Mouse (Mus musculus) myocyte (in vitro differentiated cells): Measurements from ENCODE around the gene Atxn3.

Experiments used
- CEBPB ChIP-seq: IDR thresholded peaks from 2 replicates; pipeline ENCODE4 v1.6.1; 2011; ENCODE audit warnings: mild to moderate bottlenecking, moderate library complexity; ENCODE audit not compliant: poor library complexity, insufficient read depth, severe bottlenecking
- E2F4 ChIP-seq: IDR thresholded peaks from one replicate; pipeline ENCODE4 v1.6.1; 2011; ENCODE audit warnings: mild to moderate bottlenecking, control low read depth, moderate library complexity; ENCODE audit not compliant: insufficient read depth
- MAX ChIP-seq: IDR thresholded peaks from one replicate; pipeline ENCODE4 v1.6.1; 2011; ENCODE audit warnings: low read depth, mild to moderate bottlenecking, control low read depth
- MYOD1 ChIP-seq, 3 experiments: IDR thresholded peaks; one replicate each; pipeline ENCODE4 v1.6.1; 2011; ENCODE audit warnings: control low read depth in 2 of 3, low read depth in 2 of 3, mild to moderate bottlenecking in 2 of 3, moderate library complexity in 1 of 3; ENCODE audit not compliant: insufficient read length in 2 of 3, control insufficient read depth in 1 of 3
- MYOG ChIP-seq, 3 experiments: IDR thresholded peaks; one replicate each; pipeline ENCODE4 v1.6.1; 2011; ENCODE audit warnings: control low read depth in 2 of 3, low read depth in 2 of 3, mild to moderate bottlenecking in 2 of 3; ENCODE audit not compliant: insufficient read length in 2 of 3, control insufficient read depth in 1 of 3, insufficient read depth in 1 of 3
- POLR2A ChIP-seq: IDR thresholded peaks from one replicate; pipeline ENCODE4 v1.6.1; 2011; ENCODE audit warnings: low read depth, mild to moderate bottlenecking, control low read depth, moderate library complexity; ENCODE audit not compliant: insufficient read length
- POLR2AphosphoS2 ChIP-seq: IDR thresholded peaks from one replicate; pipeline ENCODE4 v1.6.1; 2011; ENCODE audit warnings: low read depth, control low read depth; ENCODE audit not compliant: insufficient read length
- REST ChIP-seq: IDR thresholded peaks from one replicate; pipeline ENCODE4 v1.6.1; 2011; ENCODE audit warnings: mild to moderate bottlenecking, control low read depth, moderate library complexity; ENCODE audit not compliant: insufficient read depth, insufficient read length
- TCF12 ChIP-seq: IDR thresholded peaks from one replicate; pipeline ENCODE4 v1.6.1; 2011; ENCODE audit warnings: mild to moderate bottlenecking, control low read depth; ENCODE audit not compliant: poor library complexity, insufficient read depth, severe bottlenecking
- TCF3 ChIP-seq: IDR thresholded peaks from one replicate; pipeline ENCODE4 v1.6.1; 2011; ENCODE audit warnings: low read depth, control low read depth; ENCODE audit not compliant: insufficient read length
- USF1 ChIP-seq: IDR thresholded peaks from one replicate; pipeline ENCODE4 v1.6.1; 2011; ENCODE audit warnings: low read depth, mild to moderate bottlenecking, control low read depth, moderate library complexity

- no peak for TF ChIP-seq TCF3
- TF ChIP-seq POLR2A: no peak
- TF ChIP-seq MAX: no peak
- no peak for TF ChIP-seq TCF12
- no peak for TF ChIP-seq USF1
- no peak for TF ChIP-seq POLR2AphosphoS2
- TF ChIP-seq MYOG (IDR thresholded peaks at IDR 0.05; ENCODE audit: control insufficient read depth in 1 of 3, insufficient read depth in 1 of 3, insufficient read length in 2 of 3, low read depth in 2 of 3): no peak
- TF ChIP-seq E2F4: no peak
- no peak for TF ChIP-seq CEBPB
- no peak for TF ChIP-seq REST
- TF ChIP-seq MYOD1 (IDR thresholded peaks at IDR 0.05; ENCODE audit: control insufficient read depth in 1 of 3, insufficient read length in 2 of 3, low read depth in 2 of 3): no peak
These were observed 20.1 kb upstream of the Atxn3 start for GRCm38 (mm10) chr12:101978162-101978561.
